Mouse (Mus musculus) inflammation-experienced regulatory T-cells, adult 6 months (primary cell): Measurements from ENCODE around the gene Arhgef5. TPM values are rescaled to one million over a fixed set of nuclear protein-coding genes. Genes with fewer than 3 reads are reported as not detected.

Experiments used
- ATAC-seq: one replicate; pipeline ENCODE4 v1.8.0; 2017
- polyA plus RNA-seq, 3 experiments: library from polyadenylated mRNA; unstranded; fragments of 100-300 nt; shearing (Covaris generic); gene quantifications; one replicate each; pipeline ENCODE4 v1.2.1; 2017

Gene Arhgef5
- polyA plus RNA-seq, 3 experiments from 2014 or later: 2.9 to 4.2 (median 4.1) TPM

DNA sequence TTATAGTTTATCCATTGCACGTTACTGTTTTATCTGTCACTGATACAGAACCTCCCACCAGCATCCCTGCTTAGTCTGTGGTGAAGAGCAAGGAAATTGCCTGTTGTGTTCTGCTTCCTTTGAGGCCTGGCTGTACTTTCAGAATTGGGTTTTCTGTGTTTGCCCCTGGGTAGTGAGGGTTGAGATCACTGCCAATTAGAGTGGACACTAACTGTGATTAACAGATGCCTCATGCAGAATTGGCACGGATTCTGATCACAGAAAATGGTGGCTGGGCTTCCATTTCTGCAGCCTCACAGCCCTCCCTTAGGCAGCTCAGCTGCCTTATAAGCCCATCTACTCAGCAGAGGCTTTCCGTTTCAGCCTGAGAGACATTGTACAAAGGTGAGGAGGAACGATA lies 68.1 kb downstream of the Arhgef5 start:
- no peak for ATAC-seq

DNA sequence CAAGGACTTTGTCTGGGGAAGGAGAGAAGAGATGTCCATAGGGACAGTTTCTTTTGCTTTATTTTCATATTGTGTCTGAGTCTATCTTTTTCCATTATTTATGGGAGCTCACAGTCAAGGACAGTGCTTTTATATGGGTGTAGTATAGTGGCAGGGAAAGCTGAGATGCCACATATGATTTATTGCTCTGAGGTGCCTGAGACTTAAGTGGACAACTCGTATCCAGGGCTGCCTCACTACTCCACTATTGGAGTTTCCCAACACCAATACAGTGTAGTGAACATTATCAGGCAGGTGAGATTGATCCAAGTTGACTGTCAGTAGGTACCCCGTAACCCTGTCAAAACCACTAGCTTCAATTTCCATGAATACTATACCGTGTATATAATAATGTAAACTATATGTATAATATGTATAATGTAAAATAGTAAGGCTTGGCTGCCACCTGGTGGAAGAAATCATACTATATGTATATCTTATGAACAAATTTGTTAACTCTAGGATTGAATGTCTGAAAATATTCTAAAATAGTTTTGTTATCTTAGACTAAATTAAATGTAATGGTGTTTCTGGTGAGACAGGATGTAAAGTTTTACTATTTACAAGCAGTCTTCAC lies 70.3 kb downstream of the Arhgef5 start:
- no peak for ATAC-seq

- ATAC-seq: no peak
These were observed 72.1 kb downstream of the Arhgef5 start for GRCm38 (mm10) chr6:43337491-43337961.

DNA sequence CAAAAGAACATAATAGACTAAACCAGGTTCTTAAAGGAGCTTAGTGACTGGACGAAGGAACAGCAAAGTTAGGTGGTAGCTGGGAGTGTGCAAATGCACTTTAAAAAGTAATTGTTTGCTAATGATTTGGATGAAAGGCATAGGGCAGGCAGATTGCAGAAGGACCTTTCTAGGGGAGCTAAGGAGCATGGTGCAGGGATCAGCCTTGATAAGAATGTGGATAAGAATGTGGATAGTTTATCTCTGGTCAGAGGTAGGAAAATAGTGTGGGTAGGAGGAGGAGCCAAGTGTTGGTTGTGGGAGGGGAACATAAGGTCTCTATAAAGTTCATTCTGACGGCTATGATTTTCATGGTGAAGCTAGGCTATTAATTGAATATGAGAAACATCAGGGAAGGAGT lies 73.4 kb downstream of the Arhgef5 start:
- ATAC-seq: no peak

Other genes with a start within 250 kb of the Arhgef5 start
- not detected for gene Olfr441, start 159.2 kb upstream of the Arhgef5 start, polyA plus RNA-seq
- gene Olfr237-ps1, start 119.0 kb upstream of the Arhgef5 start, polyA plus RNA-seq: under 1 TPM in 1 of 3 experiments, not detected in 2; 0.17 TPM
- gene Olfr437, start 102.3 kb upstream of the Arhgef5 start, polyA plus RNA-seq: not detected
- not detected for gene Olfr13, start 93.4 kb upstream of the Arhgef5 start, polyA plus RNA-seq
- not detected for gene Olfr435, start 68.4 kb upstream of the Arhgef5 start, polyA plus RNA-seq
- gene Olfr434, start 52.6 kb upstream of the Arhgef5 start, polyA plus RNA-seq: not detected
- not detected for gene Olfr47, start 34.1 kb upstream of the Arhgef5 start, polyA plus RNA-seq
- not detected for gene Nobox, start 44.0 kb downstream of the Arhgef5 start, polyA plus RNA-seq